Mouse (Mus musculus): Measurements from ENCODE around the gene Clec2i.
"Not testable (repeated sequence)": the region's sequence is repeated elsewhere in the genome, so short reads cannot be mapped to it uniquely, and the experiment has no call there.

Gene Clec2i

GRCm38 (mm10) chr6:128854895-128855294, 32.5 kb upstream of the Clec2i start:
- DNase-seq (ENCODE audit: low spot score in 2 of 2): no peak

GRCm38 (mm10) chr6:128855477-128855876, 31.9 kb upstream of the Clec2i start:
- no peak for DNase-seq (ENCODE audit: low spot score in 2 of 2)

- peak; percentile 87 to 91 for DNase-seq (ENCODE audit: low spot score in 2 of 2)
Observed at GRCm38 (mm10) chr6:128856250-128856649, 31.1 kb upstream of the Clec2i start.

DNA sequence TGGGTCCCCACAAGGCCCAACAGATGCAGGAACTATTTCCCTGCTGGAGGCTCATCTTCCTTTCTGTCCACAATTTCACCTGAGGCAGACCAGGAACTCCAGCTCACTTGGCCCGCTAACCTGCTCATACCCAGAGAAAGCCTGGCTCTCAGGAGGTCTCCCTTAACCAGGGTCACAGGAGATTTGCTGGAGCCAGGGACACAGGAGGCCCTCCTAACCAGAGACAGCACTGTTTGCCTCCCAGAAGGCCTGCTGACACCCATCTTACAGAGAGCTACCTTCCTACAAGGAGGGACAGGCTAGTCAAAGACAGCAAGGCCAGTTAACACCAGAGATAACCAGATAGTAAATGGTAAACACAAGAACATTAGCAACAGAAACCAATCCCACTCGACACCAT, 29.4 kb upstream of the Clec2i start:
- no peak for DNase-seq (ENCODE audit: low spot score in 2 of 2)

DNA sequence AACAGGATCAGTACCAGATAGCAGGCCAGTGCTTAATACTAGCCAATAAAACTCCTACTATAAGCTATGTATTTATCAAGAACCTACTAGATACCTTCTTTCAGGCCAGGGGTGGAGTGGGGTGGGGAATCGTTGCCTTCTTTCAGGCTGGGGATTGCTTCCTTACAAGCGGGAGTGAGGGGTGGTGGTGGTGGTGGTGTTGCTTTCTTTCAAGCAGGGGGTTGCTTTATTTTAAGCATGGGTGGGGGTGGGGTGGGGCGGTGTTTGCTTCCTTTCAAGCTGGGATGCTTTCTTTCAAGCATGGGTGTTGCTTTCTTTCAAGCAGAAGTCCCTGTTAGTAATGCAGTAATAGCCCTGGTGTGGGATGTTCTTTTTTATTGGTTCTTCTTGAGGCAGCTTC, 18.5 kb upstream of the Clec2i start:
- DNase-seq (ENCODE audit: low spot score in 2 of 2): no peak

- no peak for DNase-seq (ENCODE audit: low spot score in 2 of 2)
Observed at GRCm38 (mm10) chr6:128871910-128872610, 15.3 kb upstream of the Clec2i start.

DNA sequence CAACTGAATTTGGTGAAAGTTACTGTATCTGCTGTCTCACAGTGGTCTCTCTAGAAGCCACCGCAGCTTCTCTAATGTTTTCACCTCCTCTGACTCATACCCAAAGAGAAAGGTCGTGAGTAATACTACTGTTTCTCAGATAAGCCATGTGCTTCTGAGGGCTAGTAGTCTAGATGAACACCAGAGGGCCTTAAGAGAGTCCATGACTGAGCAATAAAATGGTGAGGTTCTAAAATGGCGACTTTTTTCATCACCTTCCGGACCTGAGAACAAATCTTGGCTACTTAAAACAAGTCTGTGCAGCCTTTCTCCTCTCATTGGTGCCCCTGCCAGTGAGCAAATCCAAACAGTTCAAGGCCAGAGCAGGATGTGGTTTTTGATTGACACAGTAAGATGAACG, 1.4 kb downstream of the Clec2i start:
- DNase-seq (ENCODE audit: low spot score in 2 of 2): no peak

DNA sequence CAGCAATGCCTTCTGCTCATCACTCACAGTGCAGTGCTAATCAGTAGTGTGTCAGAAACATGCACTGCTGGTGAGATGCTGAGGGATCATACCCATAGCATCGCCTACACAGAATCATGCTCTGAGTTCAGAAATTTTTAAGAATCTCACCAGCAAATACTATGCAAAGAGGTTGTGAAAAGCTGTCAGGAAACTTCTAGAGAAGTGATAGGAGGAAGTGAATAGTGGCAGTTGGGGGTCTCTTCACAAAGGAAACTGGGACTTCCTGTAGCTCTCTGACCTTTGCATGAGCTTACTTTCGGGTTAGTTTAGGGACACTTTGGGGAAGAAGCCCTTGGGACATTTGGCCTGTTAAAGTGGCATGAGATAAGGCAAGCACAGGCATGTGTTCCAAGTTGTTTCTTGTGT, 3.6 kb downstream of the Clec2i start, which contains the start of gene BC035044:
Gene BC035044 (minus strand): TSS at position 179 of the 408 bp plus-strand sequence.
- DNase-seq (ENCODE audit: low spot score in 2 of 2): peak in 1 of 2 experiments; percentile 22

GRCm38 (mm10) chr6:128895404-128896001, 8.1 kb downstream of the Clec2i start:
- no peak for DNase-seq (ENCODE audit: low spot score in 2 of 2)

GRCm38 (mm10) chr6:128900044-128900443, 12.7 kb downstream of the Clec2i start:
- no peak for DNase-seq (ENCODE audit: low spot score in 2 of 2)

GRCm38 (mm10) chr6:128900796-128901552, 13.6 kb downstream of the Clec2i start:
- not testable (repeated sequence) for DNase-seq (ENCODE audit: low spot score in 2 of 2)

GRCm38 (mm10) chr6:128913598-128914254, 26.3 kb downstream of the Clec2i start:
- DNase-seq (ENCODE audit: low spot score in 2 of 2): no peak

DNA sequence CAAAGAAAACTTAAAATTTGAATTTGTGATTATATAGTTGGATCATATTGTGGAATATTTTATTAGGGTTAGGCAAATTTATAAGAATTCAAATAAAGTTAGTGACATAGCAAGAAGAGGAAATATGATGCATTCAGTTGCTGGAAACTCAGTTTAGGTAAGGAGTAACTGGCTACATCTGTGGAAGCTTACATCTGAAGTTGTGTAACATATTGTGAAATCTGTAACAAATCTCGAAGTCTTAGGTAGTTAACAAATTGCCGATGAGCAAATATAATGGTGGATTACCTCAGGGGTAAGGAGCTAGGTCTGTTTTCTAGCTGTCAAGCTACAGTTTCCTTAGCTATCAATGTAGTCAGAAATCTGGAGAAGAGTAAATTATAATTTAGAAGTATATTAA, 29.9 kb downstream of the Clec2i start:
- no peak for DNase-seq (ENCODE audit: low spot score in 2 of 2)

GRCm38 (mm10) chr6:128933050-128933449, 45.7 kb downstream of the Clec2i start:
- DNase-seq (ENCODE audit: low spot score in 2 of 2): no peak

- DNase-seq (ENCODE audit: low spot score in 2 of 2): not testable (repeated sequence)
Observed at GRCm38 (mm10) chr6:128934081-128934480, 46.7 kb downstream of the Clec2i start, which contains the start of gene Clec2g. Gene Clec2g, plus strand, starts transcription at chr6:128934381.

GRCm38 (mm10) chr6:128935889-128936665, 48.7 kb downstream of the Clec2i start:
- not testable (repeated sequence) for DNase-seq (ENCODE audit: low spot score in 2 of 2)

DNA sequence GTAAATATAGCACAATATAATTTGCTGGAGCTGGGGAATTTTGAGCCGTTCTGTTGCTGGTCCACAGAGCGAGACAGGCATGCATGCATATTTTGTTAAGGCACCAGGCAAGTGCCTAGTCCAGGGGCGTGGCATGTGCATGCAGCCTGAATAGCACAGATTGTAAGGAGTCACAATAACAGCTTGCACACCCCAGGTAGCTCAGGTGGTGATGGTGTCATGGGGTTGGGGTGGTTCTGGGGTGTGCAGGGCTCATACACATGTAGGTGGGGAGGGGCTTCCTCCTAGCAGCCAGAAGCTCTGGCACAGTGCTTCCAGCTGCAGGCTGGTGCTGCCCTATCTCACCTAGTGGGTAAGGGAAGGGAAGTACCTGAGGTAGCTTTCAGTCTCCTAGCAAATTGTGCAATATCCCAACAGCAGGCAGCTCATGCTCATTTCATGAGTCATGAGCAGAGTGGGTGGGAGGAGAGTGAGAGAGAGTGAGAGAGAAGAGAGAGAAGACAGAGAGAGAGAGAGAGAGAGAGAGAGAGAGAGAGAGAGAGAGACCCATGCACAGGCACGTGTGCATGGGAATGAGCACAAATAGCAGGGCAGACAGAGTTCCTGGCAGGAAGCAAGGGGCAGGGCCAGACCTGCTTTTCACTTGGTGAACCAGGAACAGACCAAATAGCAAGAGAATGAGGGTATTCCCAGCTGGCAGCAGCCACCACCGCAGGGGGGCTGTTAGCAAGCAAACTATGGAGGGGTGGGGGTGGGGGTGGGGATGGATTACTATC, 54.4 kb downstream of the Clec2i start:
- DNase-seq (ENCODE audit: low spot score in 2 of 2): no peak

DNA sequence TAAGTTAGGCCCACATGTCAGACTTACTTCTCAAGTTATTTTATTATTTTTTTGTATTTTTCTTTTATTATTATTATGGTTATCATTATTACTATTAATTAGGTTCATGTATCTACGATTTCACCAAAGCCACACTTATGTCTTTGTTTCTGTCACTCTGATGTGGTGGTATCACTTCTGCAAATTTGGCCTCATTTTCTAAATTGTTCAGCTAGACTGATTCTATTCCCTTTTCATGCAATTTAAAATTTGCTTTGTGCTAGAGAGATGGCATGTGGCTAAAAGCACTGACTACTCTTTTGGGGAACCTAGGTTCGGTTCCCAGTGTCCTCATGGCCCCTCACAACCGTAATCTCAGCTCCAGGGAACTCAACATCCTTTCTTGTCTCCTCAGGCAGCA, 58.2 kb downstream of the Clec2i start:
- DNase-seq (ENCODE audit: low spot score in 2 of 2): no peak
